Mouse (Mus musculus) liver, embryonic 13.5 days (tissue): ENCODE measurements around the gene Hydin. TPM values are rescaled to one million over a fixed set of nuclear protein-coding genes. Genes with fewer than 3 reads are reported as not detected.
"Not testable (repeated sequence)": the region's sequence is repeated elsewhere in the genome, so short reads cannot be mapped to it uniquely, and the experiment has no call there.

Source experiments
- ATAC-seq: fragments of 200-750 bp; cut with Nextera tagmentation; 2 replicates; pipeline ENCODE4 v1.8.0; 2017; ENCODE audit warnings: low read depth, mild to moderate bottlenecking, moderate number of reproducible peaks, moderate library complexity
- DNase-seq: peaks from one replicate; pipeline ENCODE4 v3.0.0; 2022
- H3K27ac ChIP-seq: fragments of 300-500 bp; sonication (generic); 2 replicates; pipeline ENCODE4 v1.5.1; 2015; ENCODE audit warnings: moderate library complexity, mild to moderate bottlenecking, inconsistent platforms
- H3K27me3 ChIP-seq: fragments of 300-500 bp; sonication (generic); 2 replicates; pipeline ENCODE4 v1.6.1; 2015; ENCODE audit warnings: mild to moderate bottlenecking, inconsistent platforms
- H3K36me3 ChIP-seq: fragments of 300-500 bp; sonication (generic); 2 replicates; pipeline ENCODE4 v1.6.1; 2015; ENCODE audit warnings: mild to moderate bottlenecking, inconsistent platforms
- H3K4me1 ChIP-seq: fragments of 300-500 bp; sonication (generic); replicated peaks from 2 replicates; pipeline ENCODE4 v1.6.1; 2015; ENCODE audit warnings: inconsistent platforms
- H3K4me2 ChIP-seq: fragments of 300-500 bp; sonication (generic); 2 replicates; pipeline ENCODE4 v1.6.1; 2015; ENCODE audit warnings: inconsistent platforms, mild to moderate bottlenecking, moderate library complexity
- H3K4me3 ChIP-seq: fragments of 300-500 bp; sonication (generic); replicated peaks from 2 replicates; pipeline ENCODE4 v1.5.1; 2015; ENCODE audit warnings: mild to moderate bottlenecking, inconsistent platforms
- H3K9ac ChIP-seq: fragments of 300-500 bp; sonication (generic); 2 replicates; pipeline ENCODE4 v1.6.1; 2015; ENCODE audit warnings: mild to moderate bottlenecking, inconsistent platforms
- H3K9me3 ChIP-seq: fragments of 300-500 bp; sonication (generic); replicated peaks from 2 replicates; pipeline ENCODE4 v1.6.1; 2016; ENCODE audit warnings: inconsistent platforms
- WGBS: fragments of 180-500 bp; shearing (Covaris S2); methylation state at CpG from one replicate; pipeline ENCODE4 v1.1.7; 2015; ENCODE audit not compliant: insufficient replicate concordance; 5-methylcytosine and 5-hydroxymethylcytosine counted together
- polyA plus RNA-seq: library from polyadenylated mRNA; unstranded; fragments of >200 nt; fragmentation: Nextera tagmentation; extraction: Ambion mirVana; gene quantifications from 2 replicates; pipeline ENCODE4 v1.2.1, GENCODE M21; 2015

Hydin gene
- polyA plus RNA-seq, 1 experiment from 2014 or later = 0.06 TPM

DNA sequence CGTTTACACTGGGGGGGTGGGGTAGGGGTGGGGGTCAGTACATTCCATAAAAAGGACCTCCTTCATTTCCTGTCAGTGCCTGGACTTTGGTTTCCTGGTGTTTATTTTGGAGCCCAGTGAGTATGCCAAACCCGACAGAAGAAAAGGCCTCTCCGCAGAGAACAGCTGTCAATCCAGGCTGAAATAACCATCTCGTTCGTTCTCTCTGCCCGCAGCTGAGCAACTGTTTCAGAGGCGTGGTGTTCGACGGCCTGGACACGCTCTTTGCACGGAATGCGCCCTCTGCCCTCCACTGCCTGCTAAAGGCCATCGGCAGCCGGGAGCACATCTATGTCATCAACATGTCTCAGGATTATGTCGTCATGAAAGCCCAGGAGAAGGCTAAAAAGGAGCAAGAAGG is 258.5 kb downstream of the Hydin start:
- Histone ChIP-seq H3K9me3 (no peaks in the 10 kb centered on the region), H3K27ac (no peak overlapping the region), H3K27me3 (no peaks in the 10 kb centered on the region), H3K36me3 (no peaks in the 10 kb centered on the region), H3K4me3 (no peak overlapping the region), H3K9ac (no peak overlapping the region), H3K4me1 (0 out of 2 replicates have a peak, but pooled peaks cover 4% of the 10 kb centered on the region), H3K4me2 (no peak overlapping the region)
- WGBS = 56% methylated on average over 15 of the region's 15 CpGs
- no peak for DNase-seq
- ATAC-seq = 0 out of 2 replicates have a peak, but pooled peaks have one; percentile 36

DNA sequence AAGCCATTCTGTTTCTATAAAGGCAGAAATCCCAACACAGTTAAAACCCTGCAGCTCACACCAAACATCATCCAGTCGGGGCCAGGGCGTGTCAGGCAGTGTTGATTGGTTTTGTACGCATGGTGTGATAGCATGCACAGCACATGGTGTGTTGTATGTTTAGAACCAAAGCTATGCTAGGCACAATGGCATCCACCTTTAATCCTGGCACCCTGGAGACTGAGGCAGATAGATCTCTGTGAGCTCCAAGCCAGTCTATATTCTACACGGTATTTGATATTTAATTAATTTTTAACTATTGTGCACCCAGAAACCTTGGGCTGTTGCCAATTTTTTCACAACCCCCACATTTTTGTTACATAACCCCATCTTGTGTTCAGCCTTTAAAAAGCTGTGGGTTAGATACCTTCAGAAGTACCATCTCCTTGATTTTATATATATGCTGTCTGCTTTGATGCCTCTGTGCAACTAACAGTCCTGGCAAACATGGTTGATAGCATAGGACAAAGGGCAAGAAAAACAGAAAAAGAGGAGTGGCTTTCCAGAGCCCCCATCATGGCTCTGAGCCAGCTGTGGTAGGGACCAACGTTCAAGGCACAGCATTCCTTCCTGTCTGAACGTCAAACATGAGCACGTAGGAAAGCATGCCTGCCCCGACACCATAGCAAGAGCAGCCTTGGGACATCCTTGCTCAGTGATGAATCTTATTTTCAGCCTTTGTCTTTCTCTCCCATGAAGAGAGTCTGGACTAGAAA is 263.4 kb downstream of the Hydin start:
- H3K27me3 ChIP-seq = no peaks in the 10 kb centered on the region
- no peak overlapping the region for H3K4me2 ChIP-seq
- H3K27ac ChIP-seq = no peak overlapping the region
- H3K36me3 ChIP-seq = no peaks in the 10 kb centered on the region
- H3K9ac ChIP-seq = no peak overlapping the region
- H3K4me1 ChIP-seq = 0 out of 2 replicates have a peak, but pooled peaks cover 4% of the 10 kb centered on the region
- WGBS = 54% methylated on average over 8 of the region's 8 CpGs
- H3K4me3 ChIP-seq = no peak overlapping the region
- DNase-seq (no peak), ATAC-seq (peak; percentile 41; the same call in 1 of the 2 replicates)
- H3K9me3 ChIP-seq = no peaks in the 10 kb centered on the region

DNA sequence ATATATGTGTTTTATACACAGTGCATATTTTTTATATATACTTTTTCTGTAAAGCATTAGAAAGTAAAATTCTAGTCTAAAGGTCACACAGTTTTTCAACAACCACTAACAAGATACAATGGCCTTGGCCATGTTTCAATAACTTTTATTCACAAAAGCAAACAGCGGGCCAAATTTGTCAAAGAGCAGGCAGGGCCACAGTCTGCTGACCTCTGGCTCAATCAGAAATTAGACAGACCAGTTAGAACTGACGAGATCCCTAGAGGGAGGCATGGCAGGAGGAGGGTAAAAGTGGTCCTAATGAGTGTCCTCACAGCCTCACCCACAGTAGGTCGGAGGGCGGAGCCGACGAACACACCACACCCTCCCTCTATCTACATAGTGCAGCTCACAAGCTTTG is 267.0 kb downstream of the Hydin start:
- 64% methylated on average over 6 of the region's 6 CpGs for WGBS

DNA sequence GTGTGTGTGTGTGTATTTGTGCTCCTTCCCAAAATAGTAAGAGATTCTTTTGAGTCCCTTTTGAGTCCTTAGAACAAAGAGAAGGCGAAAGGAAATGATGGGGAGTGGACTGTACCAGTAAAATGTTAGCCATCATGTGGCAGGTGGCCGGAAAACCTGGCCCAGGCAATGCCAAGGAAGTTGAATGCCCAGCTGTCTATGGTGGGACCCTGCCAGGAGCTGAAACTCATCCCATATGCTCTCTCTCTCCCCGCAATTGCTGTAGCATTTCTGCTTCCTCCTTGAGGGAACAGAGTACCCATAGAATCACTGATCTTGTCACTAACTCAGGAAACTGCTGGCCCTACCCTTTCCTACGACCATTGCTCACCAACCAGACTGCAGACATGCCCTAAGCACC is 271.1 kb downstream of the Hydin start:
- ATAC-seq = no peak
- no peak for DNase-seq
- no peaks in the 10 kb centered on the region for H3K36me3 ChIP-seq
- H3K4me1 ChIP-seq = no peaks in the 10 kb centered on the region
- WGBS = 43% methylated on average over 4 of the region's 4 CpGs
- H3K9me3 ChIP-seq = no peaks in the 10 kb centered on the region
- H3K27me3 ChIP-seq = no peaks in the 10 kb centered on the region
- H3K4me2 ChIP-seq = no peak overlapping the region
- no peak overlapping the region for H3K4me3 ChIP-seq
- no peak overlapping the region for H3K9ac ChIP-seq
- no peak overlapping the region for H3K27ac ChIP-seq

More for the DNA sequence above, 267.0 kb downstream of the Hydin start:
- ATAC-seq (no peak), DNase-seq (no peak)
- no peaks in the 10 kb centered on the region for H3K9me3 ChIP-seq
- no peak overlapping the region for H3K9ac ChIP-seq
- H3K4me1 ChIP-seq = no peaks in the 10 kb centered on the region
- no peak overlapping the region for H3K4me2 ChIP-seq
- H3K27ac ChIP-seq = no peak overlapping the region
- no peak overlapping the region for H3K4me3 ChIP-seq
- H3K27me3 ChIP-seq = no peaks in the 10 kb centered on the region
- no peaks in the 10 kb centered on the region for H3K36me3 ChIP-seq

DNA sequence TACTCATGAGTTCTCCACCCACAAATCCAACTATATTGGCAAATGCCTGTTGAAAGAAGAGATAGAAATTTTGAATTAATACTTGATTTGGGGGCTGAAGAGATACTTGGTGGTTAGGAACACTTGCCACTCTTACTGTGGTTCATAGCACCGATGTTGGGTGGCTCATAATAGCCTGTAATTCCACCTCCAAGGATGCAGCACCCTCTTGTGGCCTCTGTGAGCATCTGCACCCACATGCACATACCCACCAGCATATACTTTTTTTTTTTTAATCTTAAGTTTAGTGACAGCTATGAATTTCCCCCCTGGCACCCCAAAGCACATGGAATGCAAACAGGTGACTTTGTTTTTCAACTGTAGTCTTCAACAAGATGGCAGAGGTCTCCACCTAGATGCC is 283.6 kb downstream of the Hydin start:
- WGBS = 57% methylated on average over 1 of the region's 1 CpGs
- no peak for ATAC-seq

DNA sequence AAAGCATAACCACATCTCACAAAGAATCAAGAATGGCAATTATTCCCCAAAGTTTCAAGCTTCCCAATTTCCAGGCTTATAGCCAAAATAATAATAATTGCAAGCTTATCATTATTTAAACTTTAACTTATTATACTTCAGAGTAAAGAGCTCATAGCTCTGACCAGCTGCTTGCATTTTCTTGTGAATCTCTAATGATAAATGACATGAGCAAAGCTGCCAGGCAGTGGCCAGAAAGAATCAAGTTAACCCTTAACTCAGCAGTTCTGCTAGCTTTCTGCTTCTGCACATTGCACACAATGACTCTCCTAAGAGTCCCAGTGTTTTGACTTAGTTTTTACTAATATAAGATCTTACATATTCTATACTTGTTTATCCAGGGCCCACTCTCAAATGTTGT is 285.3 kb downstream of the Hydin start:
- H3K4me1 ChIP-seq, H3K4me2 ChIP-seq, H3K9me3 ChIP-seq, ATAC-seq, H3K36me3 ChIP-seq, H3K4me3 ChIP-seq, DNase-seq, H3K9ac ChIP-seq, H3K27me3 ChIP-seq, H3K27ac ChIP-seq: not testable (repeated sequence)

More for the DNA sequence above, 283.6 kb downstream of the Hydin start:
- Histone ChIP-seq H3K4me3 (no peak overlapping the region), H3K27ac (no peak overlapping the region), H3K9ac (no peak overlapping the region), H3K4me1 (no peaks in the 10 kb centered on the region), H3K9me3 (no peaks in the 10 kb centered on the region), H3K4me2 (no peak overlapping the region), H3K27me3 (no peaks in the 10 kb centered on the region), H3K36me3 (no peaks in the 10 kb centered on the region)
- DNase-seq = no peak

DNA sequence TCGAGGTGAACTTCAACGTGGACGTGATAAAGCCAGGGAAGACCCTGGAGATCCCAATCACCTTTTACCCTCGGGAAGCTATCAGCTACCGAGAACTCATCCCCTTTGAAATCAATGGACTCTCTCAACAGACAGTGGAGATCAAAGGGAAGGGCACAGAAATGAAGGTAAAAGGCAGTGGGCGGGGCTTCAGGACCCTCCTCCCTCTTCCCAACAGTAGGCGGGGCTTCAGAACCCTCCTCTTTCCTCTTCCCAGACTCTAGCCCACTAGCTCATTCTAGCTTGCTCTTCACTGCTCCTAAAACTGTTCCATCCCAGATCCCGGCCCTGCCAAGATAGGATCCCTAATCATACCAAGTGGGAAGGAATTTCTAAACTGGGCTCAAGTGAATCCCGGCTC is 325.9 kb downstream of the Hydin start:
- Histone ChIP-seq H3K9me3 (no peaks in the 10 kb centered on the region), H3K27ac (no peak overlapping the region), H3K27me3 (no peaks in the 10 kb centered on the region), H3K4me2 (no peak overlapping the region), H3K36me3 (no peaks in the 10 kb centered on the region), H3K4me1 (no peaks in the 10 kb centered on the region), H3K9ac (no peak overlapping the region), H3K4me3 (no peak overlapping the region)
- DNase-seq (no peak), ATAC-seq (no peak)
- 67% methylated on average over 9 of the region's 9 CpGs for WGBS

DNA sequence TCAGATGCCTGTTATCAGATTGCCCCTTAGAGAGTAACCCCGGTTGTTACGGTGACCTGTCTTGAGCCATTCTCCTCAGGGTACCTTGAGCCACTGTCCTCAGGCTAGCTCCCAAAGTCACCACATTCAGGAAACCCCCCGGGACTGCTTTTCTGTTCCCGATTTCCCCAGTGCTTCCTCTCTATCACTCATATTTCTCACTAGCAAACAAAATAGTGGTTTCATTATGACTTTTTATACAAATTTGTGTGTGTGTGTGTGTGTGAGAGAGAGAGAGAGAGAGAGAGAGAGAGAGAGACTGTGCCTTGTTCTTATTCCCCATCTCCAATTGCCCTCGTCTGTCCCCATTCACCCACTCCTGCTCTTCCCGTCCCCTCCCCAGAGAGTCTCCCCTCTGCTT is 327.4 kb downstream of the Hydin start:
- no peak for ATAC-seq
- H3K9me3 ChIP-seq = no peaks in the 10 kb centered on the region
- H3K4me3 ChIP-seq = no peak overlapping the region
- H3K27me3 ChIP-seq = no peaks in the 10 kb centered on the region
- no peak for DNase-seq
- no peak overlapping the region for H3K4me2 ChIP-seq
- no peaks in the 10 kb centered on the region for H3K4me1 ChIP-seq
- WGBS = 62% methylated on average over 6 of the region's 6 CpGs
- no peak overlapping the region for H3K9ac ChIP-seq
- no peaks in the 10 kb centered on the region for H3K36me3 ChIP-seq
- no peak overlapping the region for H3K27ac ChIP-seq

DNA sequence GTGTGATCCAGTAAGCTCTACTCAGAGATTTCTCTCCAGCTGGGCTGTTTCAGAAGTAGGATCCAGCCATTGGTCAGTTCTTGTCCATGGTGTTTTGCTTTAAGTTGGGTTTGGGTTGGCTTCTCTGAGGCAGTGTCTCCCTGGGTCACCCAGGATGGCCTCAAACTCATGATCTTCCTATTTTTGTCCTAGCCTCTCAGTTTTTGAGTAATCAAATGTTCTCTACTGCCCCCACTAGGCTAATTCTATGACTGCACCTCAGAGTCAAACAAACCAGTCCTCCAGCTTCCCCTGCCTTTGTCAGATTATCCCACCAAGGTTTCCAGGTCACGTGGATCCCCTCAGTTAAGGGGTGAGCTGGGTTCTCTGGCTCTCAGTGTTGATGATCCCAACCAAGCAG is 337.8 kb downstream of the Hydin start:
- Histone ChIP-seq H3K36me3 (no peaks in the 10 kb centered on the region), H3K27ac (no peak overlapping the region), H3K27me3 (no peaks in the 10 kb centered on the region), H3K9ac (no peak overlapping the region), H3K4me1 (no peaks in the 10 kb centered on the region), H3K9me3 (no peaks in the 10 kb centered on the region), H3K4me3 (no peak overlapping the region), H3K4me2 (no peak overlapping the region)
- ATAC-seq = no peak
- DNase-seq = no peak
- 3% methylated on average over 1 of the region's 1 CpGs for WGBS

DNA sequence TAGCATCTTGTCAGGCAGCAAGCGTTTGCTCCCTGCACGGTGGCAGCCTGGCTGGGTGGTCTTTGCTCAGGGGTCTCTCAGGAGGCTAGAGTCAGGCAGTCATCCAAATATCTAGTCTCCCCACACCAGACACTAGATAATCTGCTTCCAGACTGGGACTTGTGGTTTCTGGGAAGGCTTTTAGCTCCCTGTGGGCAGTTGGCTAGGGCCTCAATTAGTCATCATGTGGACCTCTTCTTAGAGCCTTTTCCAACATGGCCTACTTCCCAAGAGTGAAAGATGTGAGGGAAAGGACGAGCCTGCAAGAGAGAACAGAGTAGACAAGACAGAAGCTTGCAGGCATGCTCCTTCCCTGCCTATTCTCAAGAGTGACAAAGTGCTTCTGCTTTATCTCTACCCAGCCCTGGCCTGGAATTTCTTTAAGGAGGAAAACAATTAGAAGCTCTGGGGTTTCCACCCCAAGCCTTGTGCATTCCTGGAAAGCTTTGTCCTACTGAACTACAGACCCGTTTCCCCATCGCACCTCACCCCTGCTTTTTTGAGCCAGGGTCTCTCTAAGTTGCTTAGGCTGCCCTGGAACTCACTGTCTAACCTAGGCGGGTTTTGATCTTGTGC is 338.7 kb downstream of the Hydin start:
- no peaks in the 10 kb centered on the region for H3K27me3 ChIP-seq
- WGBS = 41% methylated on average over 6 of the region's 6 CpGs
- H3K4me1 ChIP-seq = no peaks in the 10 kb centered on the region
- H3K4me2 ChIP-seq = no peak overlapping the region
- no peaks in the 10 kb centered on the region for H3K36me3 ChIP-seq
- no peak overlapping the region for H3K9ac ChIP-seq
- ATAC-seq (no peak), DNase-seq (no peak)
- H3K9me3 ChIP-seq = no peaks in the 10 kb centered on the region
- no peak overlapping the region for H3K4me3 ChIP-seq
- no peak overlapping the region for H3K27ac ChIP-seq

DNA sequence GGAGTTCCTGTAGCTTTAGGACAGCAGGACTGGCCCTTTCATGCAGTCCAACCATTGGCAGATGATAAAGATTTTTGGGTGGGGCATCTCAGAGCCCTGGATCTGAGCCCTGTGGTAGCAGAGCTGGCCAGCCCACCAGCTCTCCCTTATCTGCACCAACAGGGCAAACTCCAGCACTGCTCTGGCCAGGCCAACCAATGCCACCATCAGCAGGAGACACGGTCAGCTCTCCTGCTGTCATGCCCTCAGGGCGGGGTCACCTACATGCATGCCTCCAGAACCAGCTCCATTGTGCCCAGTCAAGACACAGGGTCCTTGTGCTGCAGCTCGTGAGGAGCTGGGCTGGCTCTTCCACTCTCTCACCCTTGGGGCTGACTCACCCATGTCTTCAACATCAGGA is 349.0 kb downstream of the Hydin start:
- H3K36me3 ChIP-seq = no peaks in the 10 kb centered on the region
- ATAC-seq (no peak), DNase-seq (no peak)
- no peak overlapping the region for H3K4me3 ChIP-seq
- 0 out of 2 replicates have a peak, but pooled peaks cover 5% of the 10 kb centered on the region for H3K27me3 ChIP-seq
- no peak overlapping the region for H3K27ac ChIP-seq
- no peaks in the 10 kb centered on the region for H3K9me3 ChIP-seq
- no peak overlapping the region for H3K4me2 ChIP-seq
- 47% methylated on average over 3 of the region's 3 CpGs for WGBS
- H3K4me1 ChIP-seq = peaks cover 34% of the 10 kb centered on the region
- H3K9ac ChIP-seq = no peak overlapping the region
